Mouse (Mus musculus) forebrain, embryonic 11.5 days (tissue): ENCODE data around the gene Ripk3. TPM values are rescaled to one million over a fixed set of nuclear protein-coding genes. Genes with fewer than 3 reads are reported as not detected.
A peak's percentile ranks its signal among the peaks of the same experiment; 100 is the strongest.

Experiments used
- ATAC-seq: fragments of 200-750 bp; cut with Nextera tagmentation; replicated peaks from 2 replicates; pipeline ENCODE4 v1.8.0; 2017; ENCODE audit warnings: moderate TSS enrichment; ENCODE audit not compliant: low FRiP score
- DNase-seq: peaks from one replicate; pipeline ENCODE4 v3.0.0-alpha.2; 2017; ENCODE audit warnings: low spot score
- H3K27ac ChIP-seq: fragments of 300-500 bp; sonication (generic); 2 replicates; pipeline ENCODE4 v1.5.1; 2014; ENCODE audit warnings: low read depth, low read length
- H3K27me3 ChIP-seq: fragments of 300-500 bp; sonication (generic); 2 replicates; pipeline ENCODE4 v1.6.1; 2014; ENCODE audit warnings: mild to moderate bottlenecking, low read length, mixed read lengths; ENCODE audit not compliant: control insufficient read depth, insufficient read depth
- H3K36me3 ChIP-seq: fragments of 300-500 bp; sonication (generic); 2 replicates; pipeline ENCODE4 v1.6.1; 2014; ENCODE audit warnings: mild to moderate bottlenecking, low read length, moderate library complexity, mixed read lengths; ENCODE audit not compliant: control insufficient read depth, insufficient read depth
- H3K4me1 ChIP-seq: fragments of 300-500 bp; sonication (generic); replicated peaks from 2 replicates; pipeline ENCODE4 v1.6.1; 2014; ENCODE audit warnings: low read length, mixed read lengths; ENCODE audit not compliant: control insufficient read depth, insufficient read depth
- H3K4me2 ChIP-seq: fragments of 300-500 bp; sonication (generic); 2 replicates; pipeline ENCODE4 v1.6.1; 2014; ENCODE audit warnings: low read depth, mild to moderate bottlenecking, low read length, moderate library complexity, mixed read lengths; ENCODE audit not compliant: severe bottlenecking
- H3K4me3 ChIP-seq: fragments of 300-500 bp; sonication (generic); 2 replicates; pipeline ENCODE4 v1.5.1; 2014; ENCODE audit warnings: low read depth, low read length
- H3K9ac ChIP-seq: fragments of 300-500 bp; sonication (generic); 2 replicates; pipeline ENCODE4 v1.6.1; 2014; ENCODE audit warnings: low read length
- H3K9me3 ChIP-seq: fragments of 300-500 bp; sonication (generic); 2 replicates; pipeline ENCODE4 v1.6.1; 2016; ENCODE audit warnings: low read length, mixed read lengths; ENCODE audit not compliant: control insufficient read depth
- WGBS: fragments of 180-500 bp; shearing (Covaris S2); extraction: QIAGEN DNeasy Blood & Tissue Kit; methylation state at CpG from one replicate; pipeline ENCODE4 v1.1.7; 2014; 5-methylcytosine and 5-hydroxymethylcytosine counted together
- polyA plus RNA-seq: library from polyadenylated mRNA; unstranded; fragments of >200 nt; fragmentation: Nextera tagmentation; extraction: Ambion mirVana; gene quantifications from 2 replicates; pipeline ENCODE4 v1.2.1, GENCODE M21; 2014

Gene Ripk3
- polyA plus RNA-seq, 1 experiment from 2014 or later, result 6.6 TPM

- no peak for ATAC-seq
- H3K27me3 ChIP-seq, result peaks cover 58% of the 10 kb centered on the region
- H3K9me3 ChIP-seq, result no peaks in the 10 kb centered on the region
- 5% methylated on average over 13 of the region's 13 CpGs for WGBS
- H3K4me2 ChIP-seq, result peak within 1 kb of the TSS; percentile 36
- peak within 1 kb of the TSS; percentile 17; the same call in 1 of the 2 replicates for H3K4me3 ChIP-seq
- DNase-seq, result no peak
- H3K4me1 ChIP-seq, result peaks cover 5% of the 10 kb centered on the region; the same call in 1 of the 2 replicates
- H3K9ac ChIP-seq, result peak within 1 kb of the TSS; percentile 14; the same call in 1 of the 2 replicates
- no peaks in the 10 kb centered on the region for H3K36me3 ChIP-seq
- H3K27ac ChIP-seq, result no peak within 1 kb of the TSS
Observed at GRCm38 (mm10) chr14:55783958-55784235, 4.8 kb downstream of the Ripk3 start, which contains the start of gene Adcy4. Gene Adcy4, minus strand, starts transcription at chr14:55784095.

DNA sequence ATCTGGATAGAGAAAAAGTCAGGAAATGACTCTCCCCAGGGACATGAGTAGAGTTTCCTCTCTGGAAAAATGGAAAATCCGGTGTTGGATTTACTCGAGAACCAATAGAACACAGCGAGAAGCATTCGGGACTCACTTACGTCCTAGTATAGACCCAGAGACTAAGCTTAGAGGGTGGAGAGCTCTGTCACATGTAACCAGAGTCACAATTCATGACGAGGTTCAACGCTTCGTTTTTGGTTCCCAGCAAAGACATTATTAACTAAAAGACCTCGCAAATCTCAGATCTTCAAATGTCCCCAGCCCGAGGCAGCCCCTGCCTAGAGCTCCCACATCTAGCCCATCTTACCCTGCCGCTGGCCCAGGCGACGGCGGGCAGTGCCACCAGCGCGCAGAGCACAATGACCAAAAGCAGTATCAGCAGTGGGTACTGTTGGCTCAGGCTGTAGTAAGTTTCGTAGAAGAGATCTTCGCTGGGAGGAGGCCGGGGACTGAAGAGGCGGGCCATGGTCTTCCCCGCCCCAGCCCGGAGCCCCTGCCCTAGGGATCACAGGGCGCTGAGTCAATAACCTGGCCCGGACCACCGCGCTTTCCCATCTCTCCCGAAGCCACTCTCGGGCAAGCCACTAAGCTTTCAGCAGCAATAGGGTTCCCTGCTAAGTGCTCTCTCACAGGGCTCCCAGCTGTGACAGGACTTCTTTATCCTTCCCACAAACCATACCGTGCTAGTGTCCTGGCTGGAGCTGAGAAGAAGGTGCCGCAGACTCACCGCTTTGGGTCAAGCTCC is 5.3 kb downstream of the Ripk3 start:
- H3K4me3 ChIP-seq, result peak overlapping the region; percentile 17; the same call in 1 of the 2 replicates
- no peak overlapping the region for H3K27ac ChIP-seq
- H3K36me3 ChIP-seq, result no peaks in the 10 kb centered on the region
- peak overlapping the region; percentile 14; the same call in 1 of the 2 replicates for H3K9ac ChIP-seq
- ATAC-seq (no peak), DNase-seq (no peak)
- peaks cover 3% of the 10 kb centered on the region; the same call in 1 of the 2 replicates for H3K4me1 ChIP-seq
- H3K9me3 ChIP-seq, result no peaks in the 10 kb centered on the region
- H3K4me2 ChIP-seq, result peak overlapping the region; percentile 36
- 1% methylated on average over 31 of the region's 31 CpGs for WGBS
- H3K27me3 ChIP-seq, result peaks cover 53% of the 10 kb centered on the region

DNA sequence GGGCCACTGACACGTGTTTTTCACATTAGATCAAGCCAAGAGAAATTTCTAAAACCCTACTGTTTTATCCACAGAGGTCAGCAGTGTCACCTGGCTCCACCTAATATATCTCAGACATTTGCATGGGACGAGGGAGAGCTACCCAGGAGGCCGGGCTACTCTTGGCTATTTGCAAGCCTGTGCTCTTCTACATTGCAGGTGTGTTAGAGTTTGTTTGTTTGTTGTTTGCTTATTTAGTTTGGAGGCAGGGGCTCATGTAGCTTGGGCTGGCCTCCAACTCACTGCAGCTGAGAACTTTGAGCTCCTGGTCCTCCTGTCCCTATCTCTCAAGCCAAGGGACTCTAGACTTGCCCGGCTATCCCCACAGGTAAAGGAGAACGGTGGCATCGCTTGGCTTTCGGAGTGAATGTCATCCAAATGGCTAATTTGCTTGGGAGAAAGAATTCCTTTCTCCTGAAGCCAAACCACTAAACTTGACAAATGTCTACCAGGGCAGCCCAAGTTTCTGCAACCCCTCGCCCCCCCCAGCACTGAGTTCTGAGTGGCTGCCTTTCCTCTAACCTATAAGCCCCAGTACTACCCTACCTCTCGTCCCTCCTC is 6.2 kb downstream of the Ripk3 start:
- no peak for DNase-seq
- no peak overlapping the region for H3K27ac ChIP-seq
- H3K36me3 ChIP-seq, result no peaks in the 10 kb centered on the region
- peaks cover 44% of the 10 kb centered on the region for H3K27me3 ChIP-seq
- no peak for ATAC-seq
- WGBS, result 48% methylated on average over 9 of the region's 9 CpGs
- no peak overlapping the region for H3K9ac ChIP-seq
- H3K4me1 ChIP-seq, result no peaks in the 10 kb centered on the region; the same call in 1 of the 2 replicates
- H3K4me2 ChIP-seq, result no peak overlapping the region; the same call in 1 of the 2 replicates
- H3K4me3 ChIP-seq, result no peak overlapping the region
- no peaks in the 10 kb centered on the region for H3K9me3 ChIP-seq

DNA sequence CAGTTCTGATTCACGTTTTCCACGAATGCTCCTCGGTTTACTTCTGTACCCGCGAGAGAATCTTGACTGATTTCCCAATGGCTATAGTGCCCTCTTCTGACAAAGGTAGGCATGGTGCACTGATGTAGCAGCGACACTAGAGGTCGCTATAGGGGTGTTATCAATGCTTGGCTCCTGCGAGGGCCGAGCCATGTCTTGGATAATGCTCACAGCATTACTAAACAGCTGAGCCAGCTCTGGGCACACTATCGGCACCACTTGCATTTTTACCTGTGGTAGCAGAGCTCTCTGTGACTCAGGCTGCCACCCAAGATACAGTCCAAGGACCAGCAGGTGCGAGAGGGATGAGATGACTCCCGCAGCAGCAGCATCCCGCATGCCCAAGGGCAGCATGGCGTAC is 7.4 kb downstream of the Ripk3 start:
- Histone ChIP-seq H3K4me3 (no peak overlapping the region), H3K27ac (no peak overlapping the region), H3K27me3 (peaks cover 36% of the 10 kb centered on the region), H3K9ac (no peak overlapping the region), H3K36me3 (no peaks in the 10 kb centered on the region), H3K9me3 (no peaks in the 10 kb centered on the region), H3K4me1 (no peaks in the 10 kb centered on the region; the same call in 1 of the 2 replicates), H3K4me2 (peak overlapping the region; percentile 2)
- ATAC-seq (peak; percentile 39; the same call in 1 of the 2 replicates), DNase-seq (peak; percentile 78)
- WGBS, result 15% methylated on average over 14 of the region's 14 CpGs

GRCm38 (mm10) chr14:55780736-55781135 is 7.9 kb downstream of the Ripk3 start:
- Histone ChIP-seq H3K9ac (no peak overlapping the region), H3K27ac (no peak overlapping the region), H3K4me1 (no peaks in the 10 kb centered on the region; the same call in 1 of the 2 replicates), H3K4me3 (no peak overlapping the region), H3K27me3 (peaks cover 33% of the 10 kb centered on the region), H3K36me3 (no peaks in the 10 kb centered on the region), H3K4me2 (no peak overlapping the region), H3K9me3 (no peaks in the 10 kb centered on the region)
- WGBS, result 83% methylated on average over 11 of the region's 11 CpGs
- ATAC-seq, result no peak
- no peak for DNase-seq

- Histone ChIP-seq H3K9ac (no peak overlapping the region), H3K27me3 (peaks cover 27% of the 10 kb centered on the region), H3K36me3 (no peaks in the 10 kb centered on the region), H3K4me2 (no peak overlapping the region), H3K27ac (no peak overlapping the region), H3K9me3 (no peaks in the 10 kb centered on the region), H3K4me1 (no peaks in the 10 kb centered on the region; the same call in 1 of the 2 replicates), H3K4me3 (no peak overlapping the region)
- WGBS, result 72% methylated on average over 16 of the region's 16 CpGs
- ATAC-seq (no peak), DNase-seq (no peak)
Observed at GRCm38 (mm10) chr14:55779656-55780055, 9.0 kb downstream of the Ripk3 start.

GRCm38 (mm10) chr14:55778686-55779085 is 10.0 kb downstream of the Ripk3 start:
- H3K4me3 ChIP-seq, result no peak overlapping the region
- no peak for ATAC-seq
- no peaks in the 10 kb centered on the region for H3K36me3 ChIP-seq
- 93% methylated on average over 15 of the region's 15 CpGs for WGBS
- H3K27me3 ChIP-seq, result peaks cover 17% of the 10 kb centered on the region
- H3K27ac ChIP-seq, result no peak overlapping the region
- no peak overlapping the region for H3K9ac ChIP-seq
- H3K9me3 ChIP-seq, result no peaks in the 10 kb centered on the region
- H3K4me1 ChIP-seq, result no peaks in the 10 kb centered on the region; the same call in 1 of the 2 replicates
- no peak overlapping the region for H3K4me2 ChIP-seq
- DNase-seq, result no peak

DNA sequence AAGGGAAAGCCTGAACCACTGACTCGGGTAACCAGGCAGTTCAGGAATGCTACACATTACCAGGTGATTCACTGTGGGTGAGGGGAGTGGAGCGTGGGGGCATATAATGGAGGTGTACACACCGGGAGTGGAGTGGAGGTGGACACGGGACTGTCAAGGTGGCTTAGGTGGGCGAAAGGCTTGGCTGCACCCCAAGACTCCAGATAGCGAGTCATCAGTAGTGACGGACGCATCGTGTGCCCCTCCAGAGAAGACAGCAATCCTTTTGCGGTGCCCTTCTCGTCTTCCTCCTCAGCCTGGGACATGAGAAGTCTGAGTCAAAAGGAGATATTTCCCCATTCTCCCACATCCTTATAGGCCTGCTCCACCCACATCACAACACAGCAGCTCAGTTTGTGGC is 10.9 kb downstream of the Ripk3 start:
- H3K36me3 ChIP-seq, result no peaks in the 10 kb centered on the region
- no peak overlapping the region for H3K27ac ChIP-seq
- no peak overlapping the region for H3K9ac ChIP-seq
- DNase-seq (no peak), ATAC-seq (no peak)
- H3K4me2 ChIP-seq, result no peak overlapping the region
- no peaks in the 10 kb centered on the region for H3K9me3 ChIP-seq
- WGBS, result 92% methylated on average over 11 of the region's 11 CpGs
- H3K4me1 ChIP-seq, result no peaks in the 10 kb centered on the region
- H3K4me3 ChIP-seq, result no peak overlapping the region
- H3K27me3 ChIP-seq, result peaks cover 10% of the 10 kb centered on the region
